Mouse (Mus musculus) layer of hippocampus, adult 6 months (tissue): ENCODE results near the gene Myo6. TPM values are rescaled to one million over a fixed set of nuclear protein-coding genes. Genes with fewer than 3 reads are reported as not detected.

ENCODE experiments used
- long read RNA-seq, 2 experiments: library from polyadenylated mRNA; unstranded; transcript quantifications; one replicate each; pipeline ENCODE4 v2.0.0; 2019 to 2020
- polyA plus RNA-seq: library from polyadenylated mRNA; unstranded; fragments of <200 nt; fragmentation: Nextera tagmentation; gene quantifications from 2 replicates; pipeline ENCODE4 v1.2.3, GENCODE M21; 2021

Myo6 gene
- polyA plus RNA-seq, result 26.4 and 31.7 TPM in 2 replicates
- long read RNA-seq, experiment 1, partial matches to known transcripts, result 120 of 137 reads
- long read RNA-seq, experiment 1, other reads (novel, unspliced or antisense), result 16 of 137 reads
- long read RNA-seq, experiment 2, full-length matches to known transcripts, result 45 of 162 reads
- long read RNA-seq, experiment 2, partial matches to known transcripts, result 97 of 162 reads
- long read RNA-seq, experiment 2, other reads (novel, unspliced or antisense), result 20 of 162 reads

DNA sequence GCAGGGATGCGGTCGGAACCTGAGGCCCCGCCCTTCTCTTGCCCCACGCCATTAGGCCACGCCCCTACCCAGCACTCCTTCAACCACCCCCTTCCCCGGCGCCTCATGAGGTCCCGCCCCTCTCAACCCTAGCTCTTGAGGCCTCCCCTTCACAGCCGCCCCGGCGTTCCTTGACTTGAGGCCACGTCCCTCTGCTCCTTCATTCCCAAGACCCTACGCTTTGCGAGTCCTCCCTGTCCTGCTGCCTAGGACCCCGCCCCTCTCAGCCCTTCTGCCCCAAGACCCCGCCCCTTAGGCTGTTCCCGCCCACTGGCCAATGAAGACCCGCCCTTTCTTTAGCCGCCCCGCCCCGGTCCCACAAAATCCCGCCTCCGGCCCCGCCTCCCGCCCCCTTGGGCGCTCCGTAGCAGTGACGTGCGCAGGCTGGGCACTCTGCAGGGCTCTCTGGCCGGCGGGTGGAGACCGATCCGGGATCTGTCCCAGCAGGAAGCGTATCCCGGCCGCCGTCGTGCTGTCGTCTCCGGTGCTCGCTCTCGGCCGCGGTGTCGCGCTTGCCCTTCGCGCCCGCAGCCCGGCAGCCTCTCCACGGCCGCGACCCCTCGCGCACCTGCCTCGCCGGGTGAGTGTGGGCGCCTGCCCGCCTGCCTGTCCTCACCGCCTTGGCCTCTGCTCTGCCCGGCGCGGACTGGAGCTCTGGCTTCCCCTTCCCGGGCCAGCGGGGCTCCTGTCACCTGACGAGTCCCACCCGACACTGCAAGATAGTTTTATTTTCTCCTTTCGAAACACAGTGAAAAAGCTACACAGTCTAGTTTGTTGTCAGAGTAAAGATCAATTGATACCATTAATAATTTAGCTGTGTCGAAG, at the start of gene Myo6:
Gene Myo6 (plus strand): TSS at position 421 of the 864 bp plus-strand sequence.

Other genes with a start within 250 kb of the Myo6 start
- 6.2 and 7.2 TPM in 2 replicates for gene Filip1, start 152.2 kb upstream of the Myo6 start, polyA plus RNA-seq
- gene Senp6, start 98.1 kb upstream of the Myo6 start, polyA plus RNA-seq, result 12.2 and 12.8 TPM in 2 replicates